Mouse (Mus musculus) cerebellum, adult 11 months (tissue): Measurements from ENCODE around the gene Bach2.

Experiments used
- DNase-seq: peaks from one replicate; pipeline ENCODE4 v3.0.0; 2022

Gene Bach2

DNA sequence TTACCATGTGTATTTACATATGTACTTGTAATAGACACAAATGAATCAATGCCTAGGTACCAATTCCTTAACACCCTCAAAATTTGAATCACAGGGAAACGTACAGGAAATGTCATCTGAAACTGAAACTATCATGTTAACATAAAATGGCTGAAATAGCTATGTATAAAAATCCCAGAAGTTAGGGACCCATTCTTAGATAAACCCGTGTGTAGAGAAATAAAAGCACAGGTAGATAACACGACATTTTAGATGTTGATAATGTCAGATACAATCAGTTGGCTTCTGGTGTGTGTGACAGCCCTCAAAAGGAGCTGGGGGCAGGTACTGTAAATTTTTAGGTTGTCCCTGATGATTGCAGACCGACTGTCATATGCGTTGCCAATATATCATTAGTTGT lies 96.2 kb downstream of the Bach2 start:
- DNase-seq: no peak

DNA sequence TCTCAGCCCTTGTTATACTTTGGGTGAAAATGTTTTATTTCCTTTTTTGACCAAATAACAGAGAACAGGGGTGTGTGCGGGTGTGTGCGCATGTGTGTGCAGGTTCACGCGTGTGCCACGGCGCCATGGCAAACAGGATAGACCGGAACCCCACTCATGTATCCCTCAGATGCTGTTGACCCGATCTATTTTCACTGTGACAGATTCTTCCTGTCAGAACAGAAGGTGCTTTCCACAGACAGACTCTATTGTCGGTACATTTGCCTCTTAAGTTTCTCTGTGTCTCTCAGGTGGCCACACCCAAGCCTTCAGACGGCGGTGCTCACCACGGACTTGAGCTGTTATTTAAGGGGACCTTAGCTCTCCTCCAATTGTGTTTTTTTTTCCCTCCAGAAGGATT lies 97.1 kb downstream of the Bach2 start:
- no peak for DNase-seq

DNA sequence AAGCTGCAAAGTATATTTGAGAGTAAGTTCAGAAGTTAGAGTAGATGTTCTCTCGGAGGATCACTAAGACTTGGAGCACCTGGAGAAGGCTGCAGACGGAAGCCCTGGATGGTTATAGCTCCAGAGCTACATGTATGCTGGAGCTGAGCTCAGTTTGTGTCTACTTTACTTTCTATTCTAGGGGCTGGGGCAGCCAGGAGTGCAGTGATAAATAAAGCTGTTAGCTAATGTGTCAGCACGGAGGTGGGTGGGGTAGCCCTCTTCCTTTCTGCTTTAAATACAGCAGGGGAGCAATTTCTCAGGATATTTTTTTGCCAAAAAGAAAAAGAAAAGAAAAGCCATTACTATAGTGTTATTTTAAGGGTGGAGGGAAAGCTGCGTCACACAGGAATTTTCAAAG lies 98.0 kb downstream of the Bach2 start:
- no peak for DNase-seq

GRCm38 (mm10) chr4:32337638-32338037 lies 99.0 kb downstream of the Bach2 start:
- no peak for DNase-seq

- DNase-seq: no peak
Measured at GRCm38 (mm10) chr4:32338451-32338850, 99.8 kb downstream of the Bach2 start.

DNA sequence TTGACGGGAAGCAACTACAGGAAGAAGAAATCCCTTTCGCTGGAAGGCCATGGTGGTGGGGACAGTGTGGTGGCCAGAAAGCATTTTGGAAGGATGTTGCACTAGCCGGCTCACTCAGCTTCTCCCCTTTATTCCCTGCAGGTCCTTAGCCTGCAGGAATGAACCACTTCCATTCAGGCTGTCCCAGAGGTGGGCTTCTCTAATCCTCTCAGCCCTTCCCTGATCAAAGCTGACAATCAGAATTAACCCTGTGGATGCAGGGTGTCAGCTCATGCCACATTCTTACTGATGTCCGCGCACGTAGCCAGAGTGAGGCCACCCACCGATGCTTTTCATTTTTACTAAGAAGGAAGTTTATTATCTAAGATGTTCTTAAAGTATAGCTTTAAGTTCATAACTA lies 102.2 kb downstream of the Bach2 start:
- no peak for DNase-seq

GRCm38 (mm10) chr4:32342269-32342668 lies 103.7 kb downstream of the Bach2 start:
- no peak for DNase-seq

- no peak for DNase-seq
Measured at GRCm38 (mm10) chr4:32343256-32344165, 104.9 kb downstream of the Bach2 start.

- DNase-seq: no peak
Measured at GRCm38 (mm10) chr4:32344276-32344675, 105.7 kb downstream of the Bach2 start.

- no peak for DNase-seq
Measured at GRCm38 (mm10) chr4:32347202-32347601, 108.6 kb downstream of the Bach2 start.

- DNase-seq: no peak
Measured at GRCm38 (mm10) chr4:32347711-32348110, 109.1 kb downstream of the Bach2 start.

- no peak for DNase-seq
Measured at GRCm38 (mm10) chr4:32349361-32349760, 110.8 kb downstream of the Bach2 start.

DNA sequence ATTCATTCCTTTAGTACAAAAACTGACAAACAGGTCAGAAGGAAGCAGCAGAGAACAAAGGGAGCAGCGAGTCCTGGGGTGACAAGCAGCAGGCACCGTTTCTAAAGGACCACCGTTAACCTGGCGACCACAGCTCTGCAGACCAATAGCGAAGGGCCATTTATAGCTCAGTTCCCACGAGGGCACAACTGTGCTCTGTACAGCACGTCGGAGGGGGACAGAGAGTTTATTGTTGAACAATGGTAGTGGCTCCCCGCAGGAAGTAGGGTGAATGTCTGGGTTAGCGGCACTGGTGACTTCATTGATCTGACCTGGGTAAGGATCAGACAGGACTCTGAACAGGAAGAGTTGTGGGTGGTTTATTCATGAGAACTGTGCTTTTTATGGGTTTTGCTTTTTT lies 112.6 kb downstream of the Bach2 start:
- no peak for DNase-seq

DNA sequence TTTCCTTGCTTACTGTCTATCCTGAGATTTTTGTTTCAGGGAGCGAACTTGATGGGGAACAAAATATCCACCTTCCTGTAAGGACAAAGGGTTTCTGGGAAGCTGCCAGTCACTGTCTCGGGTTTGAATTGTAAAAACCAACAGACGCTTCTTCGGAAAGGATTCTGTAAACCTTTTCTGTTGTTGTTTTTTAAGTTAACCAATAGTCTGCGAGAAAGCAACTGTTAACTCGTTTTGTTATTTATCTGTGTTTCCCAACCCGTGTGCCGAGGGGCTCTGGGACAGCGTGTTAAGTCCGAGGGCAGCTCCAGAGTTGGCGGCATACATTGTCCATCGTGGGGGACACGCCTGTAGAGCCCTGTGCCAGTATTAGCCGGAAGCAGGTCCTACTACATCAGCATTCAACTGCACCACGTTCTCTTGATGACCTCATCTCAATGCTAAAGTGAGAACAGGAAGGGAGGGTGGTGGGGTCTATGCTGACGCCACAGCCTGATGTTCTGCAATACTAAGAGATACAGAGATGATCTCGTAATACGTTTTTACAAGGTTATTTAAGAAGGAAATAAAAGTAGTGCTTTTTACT lies 113.2 kb downstream of the Bach2 start:
- DNase-seq: no peak

DNA sequence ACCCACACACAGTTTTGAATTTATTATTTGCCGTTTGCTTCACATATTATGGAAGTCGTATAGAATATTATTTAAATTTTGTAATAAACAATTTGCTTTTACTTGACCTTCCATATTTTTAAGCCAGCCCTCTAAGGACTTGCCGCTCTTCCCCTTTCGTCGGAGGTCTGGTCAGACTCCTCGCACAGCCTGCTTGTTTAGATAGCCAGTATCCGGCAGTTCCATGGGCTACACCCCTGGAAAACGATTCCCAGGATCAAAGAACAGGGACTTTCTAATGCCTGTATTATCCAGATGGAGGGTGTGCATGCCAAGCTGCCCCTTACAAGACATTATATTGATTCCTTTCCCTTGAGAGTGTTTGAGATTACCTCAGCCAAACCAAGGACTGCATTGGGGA lies 113.8 kb downstream of the Bach2 start:
- no peak for DNase-seq

DNA sequence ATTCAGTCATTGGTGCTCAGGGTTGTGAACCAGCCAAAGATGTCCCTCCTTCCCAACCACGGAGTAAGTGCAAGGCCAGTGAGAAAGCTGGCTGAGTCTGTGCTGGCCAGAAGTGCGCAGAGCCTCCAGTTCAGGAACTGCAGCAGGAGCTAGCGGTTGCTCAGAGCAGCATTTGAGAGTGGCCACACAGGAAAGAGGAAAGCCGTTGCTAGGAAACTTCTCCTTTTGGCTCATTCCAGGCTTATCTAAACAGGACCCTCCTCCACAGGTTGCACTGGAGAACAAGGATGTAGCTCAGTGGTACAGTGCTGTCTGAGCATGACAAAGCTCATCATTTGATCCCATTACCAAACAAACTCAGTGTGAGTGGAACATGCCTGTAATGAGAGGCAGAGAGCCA lies 114.2 kb downstream of the Bach2 start:
- no peak for DNase-seq

GRCm38 (mm10) chr4:32355935-32356617 lies 117.5 kb downstream of the Bach2 start:
- DNase-seq: no peak

DNA sequence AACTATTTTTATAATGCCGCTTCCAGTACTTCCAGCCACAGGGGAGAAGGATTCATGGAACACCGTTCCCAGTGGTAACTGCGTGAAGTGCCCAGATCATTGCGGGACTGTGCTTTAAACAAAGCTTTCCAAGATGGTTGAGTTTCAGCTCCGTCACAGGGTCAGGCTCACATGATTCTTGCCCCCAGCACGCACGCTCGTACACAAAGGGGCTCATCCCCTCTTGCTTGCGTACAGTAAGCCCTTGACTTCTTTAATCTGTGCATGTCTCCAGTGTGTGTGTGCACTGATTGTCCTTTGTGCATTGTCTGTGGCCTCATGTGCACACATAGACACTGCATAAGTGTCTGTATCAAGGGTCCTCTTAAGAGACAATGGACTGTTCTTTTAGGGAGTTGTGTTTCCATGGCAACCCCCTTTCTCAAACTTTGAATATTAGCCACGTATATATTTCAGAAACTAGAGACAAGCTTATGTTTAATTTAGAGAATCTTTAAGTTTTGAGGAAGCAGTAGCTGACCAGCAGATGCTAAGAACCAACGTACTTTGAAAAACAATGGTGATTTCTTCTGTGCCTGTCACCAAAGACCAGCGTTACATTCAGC lies 119.5 kb downstream of the Bach2 start:
- no peak for DNase-seq

DNA sequence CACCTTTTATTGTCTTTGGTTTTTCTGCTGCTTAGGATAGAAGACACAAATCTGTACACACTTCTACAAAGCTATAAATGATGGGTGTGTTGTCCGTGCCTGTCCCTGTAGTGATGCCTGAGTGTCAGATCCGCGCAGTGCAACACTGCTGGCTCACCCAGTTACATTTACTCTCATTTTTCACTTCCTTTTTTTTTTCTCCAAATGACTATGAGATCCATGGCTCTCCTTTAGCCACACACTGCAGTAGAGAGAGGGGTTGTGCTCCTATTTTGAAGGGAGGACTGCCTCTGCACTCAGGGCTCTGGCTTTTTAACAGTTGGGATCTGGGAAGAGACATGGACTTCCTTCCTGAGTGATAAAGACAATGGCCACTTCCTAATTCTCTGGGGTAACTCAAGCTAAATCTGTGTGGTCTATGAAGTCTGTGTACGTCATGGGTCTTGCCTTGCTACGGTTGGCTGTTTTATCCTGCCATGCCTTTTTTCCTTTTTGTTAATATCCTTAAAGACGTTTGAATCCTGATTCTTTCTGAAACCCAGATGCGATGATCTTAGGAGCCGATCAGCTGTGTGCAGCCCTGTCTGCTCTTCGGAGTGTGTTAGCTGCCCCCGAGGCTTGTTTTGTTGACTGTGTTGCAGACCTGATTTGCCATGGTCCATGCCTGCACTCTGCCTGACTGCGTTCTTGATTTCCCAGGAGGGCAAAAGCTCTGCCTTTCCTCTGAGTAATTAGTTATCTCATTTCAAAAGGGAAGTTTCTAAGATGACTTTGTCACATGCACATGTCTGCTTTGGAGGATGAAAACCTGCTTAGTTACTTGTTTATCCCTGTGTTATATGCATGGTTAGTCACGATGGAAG lies 120.2 kb downstream of the Bach2 start:
- no peak for DNase-seq

GRCm38 (mm10) chr4:32359634-32360033 lies 121.0 kb downstream of the Bach2 start:
- no peak for DNase-seq

DNA sequence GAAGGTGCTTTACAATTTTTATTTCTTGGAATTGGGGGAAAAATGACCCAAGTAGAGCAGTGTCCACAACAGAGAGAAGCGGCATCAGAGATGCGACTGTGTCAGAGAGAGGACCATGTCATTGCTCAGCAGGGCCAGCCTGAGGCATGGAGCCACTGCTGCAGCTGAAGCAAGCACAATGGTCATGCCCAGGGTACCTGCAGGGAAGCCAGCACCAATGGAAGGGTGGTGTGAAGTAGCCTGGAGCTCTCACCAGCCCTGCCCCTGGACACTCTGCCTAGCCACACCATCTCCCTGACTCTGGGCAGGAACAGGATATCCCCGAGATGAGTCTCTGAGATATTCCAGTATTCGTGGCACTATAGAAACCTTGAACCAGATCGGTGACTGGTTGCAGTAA lies 121.9 kb downstream of the Bach2 start:
- DNase-seq: no peak

GRCm38 (mm10) chr4:32363488-32363984 lies 124.9 kb downstream of the Bach2 start:
- DNase-seq: no peak
